Mouse (Mus musculus) heart, embryonic 11.5 days (tissue): ENCODE data around the gene Gtpbp8. TPM values are rescaled to one million over a fixed set of nuclear protein-coding genes. Genes with fewer than 3 reads are reported as not detected.

ENCODE experiments used
- ATAC-seq: fragments of 200-750 bp; cut with Nextera tagmentation; replicated peaks from 2 replicates; pipeline ENCODE4 v1.8.0; 2017; ENCODE audit warnings: moderate library complexity; ENCODE audit not compliant: insufficient number of reproducible peaks, low FRiP score, low TSS enrichment
- H3K27ac ChIP-seq: fragments of 300-500 bp; sonication (generic); 2 replicates; pipeline ENCODE4 v1.5.1; 2014; ENCODE audit warnings: mild to moderate bottlenecking, low read depth, low read length
- H3K27me3 ChIP-seq: fragments of 300-500 bp; sonication (generic); 2 replicates; pipeline ENCODE4 v1.6.1; 2014; ENCODE audit warnings: mild to moderate bottlenecking, low read length, mixed read lengths; ENCODE audit not compliant: control insufficient read depth, insufficient read depth
- H3K36me3 ChIP-seq: fragments of 300-500 bp; sonication (generic); 2 replicates; pipeline ENCODE4 v1.6.1; 2014; ENCODE audit warnings: mild to moderate bottlenecking, low read length, moderate library complexity, mixed read lengths; ENCODE audit not compliant: control insufficient read depth, insufficient read depth
- H3K4me1 ChIP-seq: fragments of 300-500 bp; sonication (generic); 2 replicates; pipeline ENCODE4 v1.6.1; 2014; ENCODE audit warnings: low read length; ENCODE audit not compliant: control insufficient read depth, insufficient read depth
- H3K4me2 ChIP-seq: fragments of 300-500 bp; sonication (generic); 2 replicates; pipeline ENCODE4 v1.6.1; 2014; ENCODE audit warnings: mild to moderate bottlenecking, moderate library complexity
- H3K4me3 ChIP-seq: fragments of 300-500 bp; sonication (generic); 2 replicates; pipeline ENCODE4 v1.5.1; 2014; ENCODE audit warnings: low read depth, low read length
- H3K9ac ChIP-seq: fragments of 300-500 bp; sonication (generic); 2 replicates; pipeline ENCODE4 v1.6.1; 2014; ENCODE audit warnings: mild to moderate bottlenecking, low read depth, low read length, moderate library complexity
- H3K9me3 ChIP-seq: fragments of 300-500 bp; sonication (generic); replicated peaks from 2 replicates; pipeline ENCODE4 v1.6.1; 2016; ENCODE audit warnings: low read length; ENCODE audit not compliant: control insufficient read depth
- WGBS: fragments of 180-500 bp; shearing (Covaris S2); extraction: QIAGEN DNeasy Blood & Tissue Kit; methylation state at CpG from one replicate; pipeline ENCODE4 v1.1.7; 2014; ENCODE audit not compliant: insufficient replicate concordance; 5-methylcytosine and 5-hydroxymethylcytosine counted together
- polyA plus RNA-seq: library from polyadenylated mRNA; unstranded; fragments of >200 nt; fragmentation: Nextera tagmentation; extraction: Ambion mirVana; gene quantifications from 2 replicates; pipeline ENCODE4 v1.2.1, GENCODE M21; 2014

Gene Gtpbp8
- polyA plus RNA-seq, 1 experiment from 2014 or later = 24.8 TPM

- H3K4me3 ChIP-seq = no peak overlapping the region
- H3K36me3 ChIP-seq = no peaks in the 10 kb centered on the region
- H3K9me3 ChIP-seq = no peaks in the 10 kb centered on the region
- no peak overlapping the region for H3K27ac ChIP-seq
- no peak overlapping the region for H3K4me2 ChIP-seq
- ATAC-seq = no peak
- no peak overlapping the region for H3K9ac ChIP-seq
- 43% methylated on average over 2 of the region's 2 CpGs for WGBS
- no peaks in the 10 kb centered on the region for H3K4me1 ChIP-seq
- no peaks in the 10 kb centered on the region for H3K27me3 ChIP-seq
Measured at GRCm38 (mm10) chr16:44767967-44768366, 21.8 kb upstream of the Gtpbp8 start.

GRCm38 (mm10) chr16:44767506-44767905 lies 21.3 kb upstream of the Gtpbp8 start:
- WGBS = 83% methylated on average over 7 of the region's 7 CpGs
- no peak overlapping the region for H3K27ac ChIP-seq
- no peak overlapping the region for H3K4me2 ChIP-seq
- no peaks in the 10 kb centered on the region for H3K36me3 ChIP-seq
- H3K4me1 ChIP-seq = no peaks in the 10 kb centered on the region
- no peaks in the 10 kb centered on the region for H3K9me3 ChIP-seq
- no peaks in the 10 kb centered on the region for H3K27me3 ChIP-seq
- H3K9ac ChIP-seq = no peak overlapping the region
- no peak for ATAC-seq
- H3K4me3 ChIP-seq = no peak overlapping the region

GRCm38 (mm10) chr16:44766320-44766892 lies 20.2 kb upstream of the Gtpbp8 start:
- no peak overlapping the region for H3K4me3 ChIP-seq

GRCm38 (mm10) chr16:44765555-44766319 lies 19.6 kb upstream of the Gtpbp8 start, which contains the start of gene Cd200r1:
TSS of gene Cd200r1 (plus strand) at chr16:44765736.
- Histone ChIP-seq H3K4me1 (no peaks in the 10 kb centered on the region), H3K27ac (no peak within 1 kb of the TSS), H3K4me2 (peak within 1 kb of the TSS; percentile 42), H3K9ac (0 out of 2 replicates have a peak within 1 kb of the TSS, but pooled peaks have one; percentile 28), H3K4me3 (peak within 1 kb of the TSS; percentile 14; the same call in 1 of the 2 replicates), H3K27me3 (no peaks in the 10 kb centered on the region), H3K36me3 (no peaks in the 10 kb centered on the region), H3K9me3 (no peaks in the 10 kb centered on the region)
- 68% methylated on average over 22 of the region's 22 CpGs for WGBS
- no peak for ATAC-seq

More at GRCm38 (mm10) chr16:44766320-44766892, 20.2 kb upstream of the Gtpbp8 start:
- WGBS = 76% methylated on average over 9 of the region's 9 CpGs
- Histone ChIP-seq H3K36me3 (no peaks in the 10 kb centered on the region), H3K27me3 (no peaks in the 10 kb centered on the region), H3K4me1 (no peaks in the 10 kb centered on the region), H3K4me2 (peak overlapping the region; percentile 42), H3K9me3 (no peaks in the 10 kb centered on the region), H3K27ac (no peak overlapping the region), H3K9ac (no peak overlapping the region)
- ATAC-seq = no peak

- Histone ChIP-seq H3K4me2 (no peak overlapping the region), H3K9ac (no peak overlapping the region), H3K36me3 (no peaks in the 10 kb centered on the region)
Measured at GRCm38 (mm10) chr16:44761811-44762210, 15.6 kb upstream of the Gtpbp8 start.

GRCm38 (mm10) chr16:44757700-44758099 lies 11.5 kb upstream of the Gtpbp8 start:
- no peak for ATAC-seq
- no peak overlapping the region for H3K4me2 ChIP-seq
- H3K27me3 ChIP-seq = no peaks in the 10 kb centered on the region
- no peak overlapping the region for H3K27ac ChIP-seq
- 86% methylated on average over 8 of the region's 8 CpGs for WGBS
- H3K4me1 ChIP-seq = no peaks in the 10 kb centered on the region
- H3K4me3 ChIP-seq = no peak overlapping the region
- no peak overlapping the region for H3K9ac ChIP-seq
- H3K9me3 ChIP-seq = no peaks in the 10 kb centered on the region
- no peaks in the 10 kb centered on the region for H3K36me3 ChIP-seq

More at GRCm38 (mm10) chr16:44761811-44762210, 15.6 kb upstream of the Gtpbp8 start:
- Histone ChIP-seq H3K27me3 (no peaks in the 10 kb centered on the region), H3K4me3 (no peak overlapping the region), H3K27ac (no peak overlapping the region), H3K9me3 (no peaks in the 10 kb centered on the region), H3K4me1 (no peaks in the 10 kb centered on the region)
- no peak for ATAC-seq
- 68% methylated on average over 1 of the region's 1 CpGs for WGBS

- 50% methylated on average over 3 of the region's 3 CpGs for WGBS
- Histone ChIP-seq H3K4me2 (no peak overlapping the region), H3K27ac (no peak overlapping the region), H3K9ac (no peak overlapping the region), H3K4me1 (peaks cover 8% of the 10 kb centered on the region; the same call in 1 of the 2 replicates), H3K36me3 (no peaks in the 10 kb centered on the region), H3K4me3 (no peak overlapping the region), H3K9me3 (no peaks in the 10 kb centered on the region), H3K27me3 (no peaks in the 10 kb centered on the region)
- ATAC-seq = no peak
Measured at GRCm38 (mm10) chr16:44748007-44748406, 1.8 kb upstream of the Gtpbp8 start.

GRCm38 (mm10) chr16:44745471-44745865 lies 695 bp downstream of the Gtpbp8 start:
- Histone ChIP-seq H3K27me3 (no peaks in the 10 kb centered on the region), H3K9ac (peak overlapping the region; percentile 89), H3K4me1 (peaks cover 8% of the 10 kb centered on the region; the same call in 1 of the 2 replicates), H3K36me3 (peaks cover 8% of the 10 kb centered on the region), H3K27ac (peak overlapping the region; percentile 94), H3K4me3 (peak overlapping the region; percentile 89), H3K9me3 (no peaks in the 10 kb centered on the region), H3K4me2 (peak overlapping the region; percentile 89)
- WGBS = 9% methylated on average over 14 of the region's 14 CpGs
- ATAC-seq = 0 out of 2 replicates have a peak, but pooled peaks have one; percentile 23
